ENCODE assay signal across 8 mouse cellular contexts in genomic region chr9:97018677-97019147, GRCm38 (mm10). TPM values are rescaled to one million over a fixed set of nuclear protein-coding genes. Genes with fewer than 3 reads are reported as not detected.
DNase-seq lines count a peak whose midpoint lies in the region; ATAC-seq lines count a peak whose summit lies in the region.

Gene Spsb4, minus strand, starts transcription at chr9:97018843.

- H3K9ac ChIP-seq in hindbrain, embryonic 11.5 days (ENCODE audit: low read depth, low read length) = peak within 1 kb of the TSS; percentile 97

- H3K4me1 ChIP-seq in hindbrain, embryonic 11.5 days (replicated peaks; ENCODE audit: control insufficient read depth, insufficient read depth, low read length) = peaks cover 12% of the 10 kb centered on the region

- peak within 1 kb of the TSS; percentile 85 for H3K4me2 ChIP-seq in hindbrain, embryonic 11.5 days (replicated peaks; ENCODE audit: low read depth, low read length)

- no peaks in the 10 kb centered on the region for H3K27me3 ChIP-seq in hindbrain, embryonic 11.5 days (ENCODE audit: control insufficient read depth, insufficient read depth, low read length)

- ATAC-seq in hindbrain, embryonic 11.5 days (ENCODE audit: low FRiP score) = peak; percentile 90

- peak within 1 kb of the TSS; percentile 79 for H3K4me3 ChIP-seq in hindbrain, embryonic 11.5 days (ENCODE audit: low read depth, low read length)

- H3K9me3 ChIP-seq in hindbrain, embryonic 11.5 days (ENCODE audit: control insufficient read depth, low read length) = no peaks in the 10 kb centered on the region

- H3K27ac ChIP-seq in hindbrain, embryonic 11.5 days (ENCODE audit: low read depth, low read length) = peak within 1 kb of the TSS; percentile 100

- H3K36me3 ChIP-seq in hindbrain, embryonic 11.5 days (ENCODE audit: control insufficient read depth, insufficient read depth, low read length) = no peaks in the 10 kb centered on the region

- DNase-seq in MN1 (ENCODE audit: low spot score) = peak; percentile 95
- peak; percentile 36 for DNase-seq in cerebellum, adult 9-10 months
- peak; percentile 67 to 69 for DNase-seq in frontal cortex, postnatal 14 days (ENCODE audit: low spot score in 2 of 2)
- DNase-seq in hindbrain, embryonic 11.5 days (ENCODE audit: low spot score) = peak; percentile 94
- peak; percentile 76 to 81 for DNase-seq in layer of hippocampus, postnatal 14 days (ENCODE audit: low spot score in 2 of 2)
- peak; percentile 68 for DNase-seq in lung, postnatal 14 days
- DNase-seq in retina, adult 2 months (ENCODE audit: low read depth, low spot score) = peak; percentile 53
- peak; percentile 33 to 60 for DNase-seq in urinary bladder, adult 18-20 months (ENCODE audit: low spot score in 2 of 2)

- WGBS in hindbrain, embryonic 11.5 days = 0% methylated on average over 36 of the region's 47 CpGs

RNA-seq across cellular contexts. Expression of gene Spsb4, which starts in this region (rescaled TPM):
- 85.4 and 99.3 TPM in 2 replicates for polyA plus RNA-seq in hindbrain, embryonic 11.5 days (2014; fragmentation: Nextera tagmentation; extraction: Ambion mirVana)
- total RNA-seq in layer of hippocampus, postnatal 14 days (2021) = 1 to 10 TPM; 5.7 to 6.9 TPM

Comparison
In these comparisons a context has a peak if more than half of its experiments do, and no peak if none do; other contexts are left out.
1. Peak in every context shown above with its lines: DNase-seq, ATAC-seq, H3K4me3 ChIP-seq and H3K27ac ChIP-seq.
2. DNase-seq: peak in every context shown above with its lines; median percentile 95 in MN1; 94 in hindbrain, embryonic 11.5 days; 78 in layer of hippocampus, postnatal 14 days; 68 in frontal cortex, postnatal 14 days; 68 in lung, postnatal 14 days; 53 in retina, adult 2 months; 46 in urinary bladder, adult 18-20 months; 36 in cerebellum, adult 9-10 months.